Mouse (Mus musculus): Measurements from ENCODE around the gene Ptprg. TPM values are rescaled to one million over a fixed set of nuclear protein-coding genes. Genes with fewer than 3 reads are reported as not detected.
A peak's percentile ranks its signal among the peaks of the same experiment; 100 is the strongest.

Gene Ptprg
- polyA plus RNA-seq, 1 experiment from 2014 or later, result 27.1 TPM

GRCm38 (mm10) chr14:11775951-11776495, 222.7 kb downstream of the Ptprg start:
- 60% methylated on average over 6 of the region's 6 CpGs for WGBS
- H3K27me3 ChIP-seq (replicated peaks; ENCODE audit: control insufficient read depth, insufficient read depth, low read length), result no peaks in the 10 kb centered on the region

GRCm38 (mm10) chr14:11776566-11776965, 223.2 kb downstream of the Ptprg start:
- no peaks in the 10 kb centered on the region for H3K36me3 ChIP-seq (ENCODE audit: control insufficient read depth, insufficient read depth, low read length)
- no peak for ATAC-seq
- DNase-seq (ENCODE audit: low spot score), result no peak
- H3K4me2 ChIP-seq (ENCODE audit: low read length), result no peak overlapping the region
- no peak overlapping the region for H3K4me3 ChIP-seq (ENCODE audit: low read depth, low read length)
- H3K27ac ChIP-seq (ENCODE audit: low read depth, low read length), result no peak overlapping the region
- 78% methylated on average over 6 of the region's 6 CpGs for WGBS
- H3K27me3 ChIP-seq (replicated peaks; ENCODE audit: control insufficient read depth, insufficient read depth, low read length), result no peaks in the 10 kb centered on the region
- H3K9me3 ChIP-seq (replicated peaks; ENCODE audit: control insufficient read depth, low read length), result no peaks in the 10 kb centered on the region
- H3K9ac ChIP-seq (ENCODE audit: low read length), result no peak overlapping the region
- H3K4me1 ChIP-seq (ENCODE audit: control insufficient read depth, insufficient read depth, low read length), result peaks cover 11% of the 10 kb centered on the region; the same call in 1 of the 2 replicates

More at GRCm38 (mm10) chr14:11775951-11776495, 222.7 kb downstream of the Ptprg start:
- Histone ChIP-seq H3K9ac (ENCODE audit: low read length) (no peak overlapping the region), H3K36me3 (ENCODE audit: control insufficient read depth, insufficient read depth, low read length) (no peaks in the 10 kb centered on the region), H3K9me3 (replicated peaks; ENCODE audit: control insufficient read depth, low read length) (no peaks in the 10 kb centered on the region), H3K4me1 (ENCODE audit: control insufficient read depth, insufficient read depth, low read length) (peaks cover 11% of the 10 kb centered on the region; the same call in 1 of the 2 replicates), H3K4me3 (ENCODE audit: low read depth, low read length) (no peak overlapping the region), H3K4me2 (ENCODE audit: low read length) (no peak overlapping the region), H3K27ac (ENCODE audit: low read depth, low read length) (no peak overlapping the region)
- ATAC-seq (no peak), DNase-seq (ENCODE audit: low spot score) (no peak)

GRCm38 (mm10) chr14:11791190-11791589, 237.9 kb downstream of the Ptprg start:
- Histone ChIP-seq H3K4me2 (ENCODE audit: low read length) (no peak overlapping the region), H3K27ac (ENCODE audit: low read depth, low read length) (no peak overlapping the region), H3K9ac (ENCODE audit: low read length) (no peak overlapping the region), H3K4me3 (ENCODE audit: low read depth, low read length) (no peak overlapping the region), H3K4me1 (ENCODE audit: control insufficient read depth, insufficient read depth, low read length) (no peaks in the 10 kb centered on the region), H3K36me3 (ENCODE audit: control insufficient read depth, insufficient read depth, low read length) (no peaks in the 10 kb centered on the region), H3K27me3 (replicated peaks; ENCODE audit: control insufficient read depth, insufficient read depth, low read length) (no peaks in the 10 kb centered on the region), H3K9me3 (replicated peaks; ENCODE audit: control insufficient read depth, low read length) (no peaks in the 10 kb centered on the region)
- WGBS, result 36% methylated on average over 4 of the region's 4 CpGs
- DNase-seq (ENCODE audit: low spot score) (no peak), ATAC-seq (no peak)

GRCm38 (mm10) chr14:11793847-11794246, 240.5 kb downstream of the Ptprg start:
- Histone ChIP-seq H3K9ac (ENCODE audit: low read length) (no peak overlapping the region), H3K27ac (ENCODE audit: low read depth, low read length) (no peak overlapping the region), H3K36me3 (ENCODE audit: control insufficient read depth, insufficient read depth, low read length) (no peaks in the 10 kb centered on the region), H3K4me1 (ENCODE audit: control insufficient read depth, insufficient read depth, low read length) (no peaks in the 10 kb centered on the region), H3K4me2 (ENCODE audit: low read length) (no peak overlapping the region), H3K9me3 (replicated peaks; ENCODE audit: control insufficient read depth, low read length) (no peaks in the 10 kb centered on the region), H3K27me3 (replicated peaks; ENCODE audit: control insufficient read depth, insufficient read depth, low read length) (no peaks in the 10 kb centered on the region), H3K4me3 (ENCODE audit: low read depth, low read length) (no peak overlapping the region)
- WGBS, result 67% methylated on average over 3 of the region's 3 CpGs
- DNase-seq (ENCODE audit: low spot score) (no peak), ATAC-seq (no peak)

- DNase-seq (ENCODE audit: low spot score), result no peak
- 69% methylated on average over 4 of the region's 4 CpGs for WGBS
- no peak for ATAC-seq
These were observed 249.2 kb downstream of the Ptprg start for GRCm38 (mm10) chr14:11802355-11803035.

GRCm38 (mm10) chr14:11806674-11807073, 253.3 kb downstream of the Ptprg start:
- no peak overlapping the region for H3K4me2 ChIP-seq (ENCODE audit: low read length)
- no peak overlapping the region for H3K9ac ChIP-seq (ENCODE audit: low read length)
- WGBS, result 63% methylated on average over 5 of the region's 5 CpGs
- H3K4me3 ChIP-seq (ENCODE audit: low read depth, low read length), result no peak overlapping the region
- ATAC-seq, result no peak
- no peaks in the 10 kb centered on the region for H3K36me3 ChIP-seq (ENCODE audit: control insufficient read depth, insufficient read depth, low read length)
- DNase-seq (ENCODE audit: low spot score), result peak; percentile 23
- no peaks in the 10 kb centered on the region for H3K27me3 ChIP-seq (replicated peaks; ENCODE audit: control insufficient read depth, insufficient read depth, low read length)
- H3K4me1 ChIP-seq (ENCODE audit: control insufficient read depth, insufficient read depth, low read length), result no peaks in the 10 kb centered on the region
- H3K27ac ChIP-seq (ENCODE audit: low read depth, low read length), result no peak overlapping the region
- H3K9me3 ChIP-seq (replicated peaks; ENCODE audit: control insufficient read depth, low read length), result no peaks in the 10 kb centered on the region

More at GRCm38 (mm10) chr14:11802355-11803035, 249.2 kb downstream of the Ptprg start:
- no peaks in the 10 kb centered on the region for H3K9me3 ChIP-seq (replicated peaks; ENCODE audit: control insufficient read depth, low read length)
- H3K27ac ChIP-seq (ENCODE audit: low read depth, low read length), result no peak overlapping the region
- H3K9ac ChIP-seq (ENCODE audit: low read length), result no peak overlapping the region
- no peaks in the 10 kb centered on the region for H3K4me1 ChIP-seq (ENCODE audit: control insufficient read depth, insufficient read depth, low read length)
- H3K4me3 ChIP-seq (ENCODE audit: low read depth, low read length), result no peak overlapping the region
- H3K4me2 ChIP-seq (ENCODE audit: low read length), result no peak overlapping the region
- H3K27me3 ChIP-seq (replicated peaks; ENCODE audit: control insufficient read depth, insufficient read depth, low read length), result no peaks in the 10 kb centered on the region
- H3K36me3 ChIP-seq (ENCODE audit: control insufficient read depth, insufficient read depth, low read length), result no peaks in the 10 kb centered on the region

GRCm38 (mm10) chr14:11807465-11807864, 254.1 kb downstream of the Ptprg start:
- H3K9ac ChIP-seq (ENCODE audit: low read length), result no peak overlapping the region
- ATAC-seq (no peak), DNase-seq (ENCODE audit: low spot score) (no peak)
- H3K9me3 ChIP-seq (replicated peaks; ENCODE audit: control insufficient read depth, low read length), result no peaks in the 10 kb centered on the region
- H3K27me3 ChIP-seq (replicated peaks; ENCODE audit: control insufficient read depth, insufficient read depth, low read length), result no peaks in the 10 kb centered on the region
- no peak overlapping the region for H3K4me2 ChIP-seq (ENCODE audit: low read length)
- H3K4me3 ChIP-seq (ENCODE audit: low read depth, low read length), result no peak overlapping the region
- 78% methylated on average over 4 of the region's 4 CpGs for WGBS
- H3K36me3 ChIP-seq (ENCODE audit: control insufficient read depth, insufficient read depth, low read length), result no peaks in the 10 kb centered on the region
- H3K27ac ChIP-seq (ENCODE audit: low read depth, low read length), result no peak overlapping the region
- no peaks in the 10 kb centered on the region for H3K4me1 ChIP-seq (ENCODE audit: control insufficient read depth, insufficient read depth, low read length)

GRCm38 (mm10) chr14:11811142-11811761, 257.9 kb downstream of the Ptprg start:
- H3K9me3 ChIP-seq (replicated peaks; ENCODE audit: control insufficient read depth, low read length), result no peaks in the 10 kb centered on the region
- ATAC-seq, result no peak
- no peak for DNase-seq (ENCODE audit: low spot score)
- no peaks in the 10 kb centered on the region for H3K36me3 ChIP-seq (ENCODE audit: control insufficient read depth, insufficient read depth, low read length)
- no peak overlapping the region for H3K9ac ChIP-seq (ENCODE audit: low read length)
- H3K27me3 ChIP-seq (replicated peaks; ENCODE audit: control insufficient read depth, insufficient read depth, low read length), result no peaks in the 10 kb centered on the region
- WGBS, result 83% methylated on average over 7 of the region's 7 CpGs
- no peak overlapping the region for H3K4me2 ChIP-seq (ENCODE audit: low read length)
- no peak overlapping the region for H3K27ac ChIP-seq (ENCODE audit: low read depth, low read length)
- H3K4me1 ChIP-seq (ENCODE audit: control insufficient read depth, insufficient read depth, low read length), result no peaks in the 10 kb centered on the region
- no peak overlapping the region for H3K4me3 ChIP-seq (ENCODE audit: low read depth, low read length)

- ATAC-seq (no peak), DNase-seq (ENCODE audit: low spot score) (no peak)
- no peaks in the 10 kb centered on the region for H3K9me3 ChIP-seq (replicated peaks; ENCODE audit: control insufficient read depth, low read length)
- H3K4me2 ChIP-seq (ENCODE audit: low read length), result no peak overlapping the region
- H3K9ac ChIP-seq (ENCODE audit: low read length), result no peak overlapping the region
- H3K4me3 ChIP-seq (ENCODE audit: low read depth, low read length), result no peak overlapping the region
- no peaks in the 10 kb centered on the region for H3K4me1 ChIP-seq (ENCODE audit: control insufficient read depth, insufficient read depth, low read length)
- no peaks in the 10 kb centered on the region for H3K27me3 ChIP-seq (replicated peaks; ENCODE audit: control insufficient read depth, insufficient read depth, low read length)
- no peaks in the 10 kb centered on the region for H3K36me3 ChIP-seq (ENCODE audit: control insufficient read depth, insufficient read depth, low read length)
- no peak overlapping the region for H3K27ac ChIP-seq (ENCODE audit: low read depth, low read length)
- WGBS, result 94% methylated on average over 7 of the region's 7 CpGs
These were observed 259.0 kb downstream of the Ptprg start for GRCm38 (mm10) chr14:11812291-11812690.

Data from forebrain, embryonic 14.5 days (tissue).